Mouse (Mus musculus): ENCODE data around the gene Hhipl1. TPM values are rescaled to one million over a fixed set of nuclear protein-coding genes. Genes with fewer than 3 reads are reported as not detected.

Hhipl1 gene
- polyA plus RNA-seq (2015; fragmentation: Nextera tagmentation; extraction: Ambion mirVana) = 0.44 and 0.69 TPM in 2 replicates

GRCm38 (mm10) chr12:108305812-108306794 lies at the start of gene Hhipl1:
Gene Hhipl1 (plus strand): TSS chr12:108306270.
- Histone ChIP-seq H3K4me1 (peaks cover 7% of the 10 kb centered on the region), H3K36me3 (no peaks in the 10 kb centered on the region), H3K9me3 (no peaks in the 10 kb centered on the region), H3K4me3 (peak within 1 kb of the TSS; percentile 61), H3K4me2 (peak within 1 kb of the TSS; percentile 98), H3K27ac (no peak within 1 kb of the TSS), H3K9ac (peak within 1 kb of the TSS; percentile 82), H3K27me3 (peaks cover 54% of the 10 kb centered on the region)
- WGBS = 4% methylated on average over 67 of the region's 67 CpGs
- ATAC-seq (ENCODE audit: insufficient number of reproducible peaks, insufficient read depth, low FRiP score, low TSS enrichment, low read depth) = 0 out of 2 replicates have a peak, but pooled peaks have one; percentile 18

GRCm38 (mm10) chr12:108256734-108257133 lies 49.3 kb upstream of the Hhipl1 start:
- Histone ChIP-seq H3K27me3 (no peaks in the 10 kb centered on the region), H3K36me3 (no peaks in the 10 kb centered on the region), H3K4me1 (peaks cover 61% of the 10 kb centered on the region), H3K27ac (no peak overlapping the region), H3K4me3 (no peak overlapping the region), H3K4me2 (no peak overlapping the region), H3K9ac (no peak overlapping the region), H3K9me3 (no peaks in the 10 kb centered on the region)
- no peak for ATAC-seq (ENCODE audit: insufficient number of reproducible peaks, insufficient read depth, low FRiP score, low TSS enrichment, low read depth)
- WGBS = 62% methylated on average over 10 of the region's 10 CpGs

GRCm38 (mm10) chr12:108259322-108260049 lies 46.6 kb upstream of the Hhipl1 start:
- H3K27ac ChIP-seq = no peak overlapping the region; the same call in 1 of the 2 replicates
- ATAC-seq (ENCODE audit: insufficient number of reproducible peaks, insufficient read depth, low FRiP score, low TSS enrichment, low read depth) = no peak
- no peaks in the 10 kb centered on the region for H3K27me3 ChIP-seq
- H3K4me2 ChIP-seq = no peak overlapping the region
- no peaks in the 10 kb centered on the region for H3K9me3 ChIP-seq
- no peak overlapping the region for H3K4me3 ChIP-seq
- peaks cover 52% of the 10 kb centered on the region for H3K4me1 ChIP-seq
- no peaks in the 10 kb centered on the region for H3K36me3 ChIP-seq
- no peak overlapping the region for H3K9ac ChIP-seq
- 87% methylated on average over 24 of the region's 24 CpGs for WGBS

- H3K4me3 ChIP-seq = no peak overlapping the region
- H3K36me3 ChIP-seq = no peaks in the 10 kb centered on the region
- peaks cover 59% of the 10 kb centered on the region for H3K4me1 ChIP-seq
- H3K4me2 ChIP-seq = no peak overlapping the region
- no peak overlapping the region for H3K9ac ChIP-seq
- H3K27ac ChIP-seq = no peak overlapping the region
- ATAC-seq (ENCODE audit: insufficient number of reproducible peaks, insufficient read depth, low FRiP score, low TSS enrichment, low read depth) = no peak
- H3K27me3 ChIP-seq = no peaks in the 10 kb centered on the region
- no peaks in the 10 kb centered on the region for H3K9me3 ChIP-seq
- WGBS = 80% methylated on average over 12 of the region's 12 CpGs
Observed at GRCm38 (mm10) chr12:108260950-108261349, 45.1 kb upstream of the Hhipl1 start.

GRCm38 (mm10) chr12:108264918-108265317 lies 41.2 kb upstream of the Hhipl1 start:
- H3K36me3 ChIP-seq = 0 out of 2 replicates have a peak, but pooled peaks cover 3% of the 10 kb centered on the region
- no peak for ATAC-seq (ENCODE audit: insufficient number of reproducible peaks, insufficient read depth, low FRiP score, low TSS enrichment, low read depth)
- no peaks in the 10 kb centered on the region for H3K9me3 ChIP-seq
- no peak overlapping the region for H3K27ac ChIP-seq
- H3K4me3 ChIP-seq = no peak overlapping the region
- peaks cover 61% of the 10 kb centered on the region for H3K4me1 ChIP-seq
- no peak overlapping the region for H3K4me2 ChIP-seq
- no peaks in the 10 kb centered on the region for H3K27me3 ChIP-seq
- no peak overlapping the region for H3K9ac ChIP-seq
- 64% methylated on average over 7 of the region's 7 CpGs for WGBS

- 0 out of 2 replicates have a peak, but pooled peaks have one; percentile 26 for ATAC-seq (ENCODE audit: insufficient number of reproducible peaks, insufficient read depth, low FRiP score, low TSS enrichment, low read depth)
- H3K9ac ChIP-seq = peak overlapping the region; percentile 62
- H3K4me1 ChIP-seq = peaks cover 70% of the 10 kb centered on the region
- H3K36me3 ChIP-seq = 0 out of 2 replicates have a peak, but pooled peaks cover 3% of the 10 kb centered on the region
- H3K4me2 ChIP-seq = peak overlapping the region; percentile 45
- 21% methylated on average over 27 of the region's 27 CpGs for WGBS
- no peaks in the 10 kb centered on the region for H3K9me3 ChIP-seq
- H3K27me3 ChIP-seq = no peaks in the 10 kb centered on the region
- H3K4me3 ChIP-seq = 0 out of 2 replicates have a peak overlapping the region, but pooled peaks have one; percentile 1
- H3K27ac ChIP-seq = peak overlapping the region; percentile 39; the same call in 1 of the 2 replicates
Observed at GRCm38 (mm10) chr12:108265831-108266619, 40.0 kb upstream of the Hhipl1 start.

- WGBS = 76% methylated on average over 7 of the region's 7 CpGs
- no peak overlapping the region for H3K4me3 ChIP-seq
- H3K4me2 ChIP-seq = no peak overlapping the region
- H3K27me3 ChIP-seq = no peaks in the 10 kb centered on the region
- no peaks in the 10 kb centered on the region for H3K9me3 ChIP-seq
- peak overlapping the region; percentile 16; the same call in 1 of the 2 replicates for H3K27ac ChIP-seq
- H3K36me3 ChIP-seq = 0 out of 2 replicates have a peak, but pooled peaks cover 7% of the 10 kb centered on the region
- no peak for ATAC-seq (ENCODE audit: insufficient number of reproducible peaks, insufficient read depth, low FRiP score, low TSS enrichment, low read depth)
- no peak overlapping the region for H3K9ac ChIP-seq
- peaks cover 79% of the 10 kb centered on the region for H3K4me1 ChIP-seq
Observed at GRCm38 (mm10) chr12:108267653-108268052, 38.4 kb upstream of the Hhipl1 start.

- H3K36me3 ChIP-seq = 0 out of 2 replicates have a peak, but pooled peaks cover 7% of the 10 kb centered on the region
- no peak for ATAC-seq (ENCODE audit: insufficient number of reproducible peaks, insufficient read depth, low FRiP score, low TSS enrichment, low read depth)
- H3K9ac ChIP-seq = no peak overlapping the region
- H3K27ac ChIP-seq = no peak overlapping the region
- H3K4me2 ChIP-seq = no peak overlapping the region
- H3K4me1 ChIP-seq = peaks cover 83% of the 10 kb centered on the region
- H3K9me3 ChIP-seq = no peaks in the 10 kb centered on the region
- no peaks in the 10 kb centered on the region for H3K27me3 ChIP-seq
- no peak overlapping the region for H3K4me3 ChIP-seq
- 93% methylated on average over 10 of the region's 10 CpGs for WGBS
Observed at GRCm38 (mm10) chr12:108268970-108269369, 37.1 kb upstream of the Hhipl1 start.

GRCm38 (mm10) chr12:108269699-108270098 lies 36.4 kb upstream of the Hhipl1 start:
- H3K27ac ChIP-seq = no peak overlapping the region
- WGBS = 64% methylated on average over 5 of the region's 5 CpGs
- no peak for ATAC-seq (ENCODE audit: insufficient number of reproducible peaks, insufficient read depth, low FRiP score, low TSS enrichment, low read depth)
- peaks cover 83% of the 10 kb centered on the region for H3K4me1 ChIP-seq
- H3K9ac ChIP-seq = no peak overlapping the region
- H3K9me3 ChIP-seq = no peaks in the 10 kb centered on the region
- no peak overlapping the region for H3K4me3 ChIP-seq
- H3K4me2 ChIP-seq = no peak overlapping the region
- H3K36me3 ChIP-seq = 0 out of 2 replicates have a peak, but pooled peaks cover 7% of the 10 kb centered on the region
- H3K27me3 ChIP-seq = no peaks in the 10 kb centered on the region

- H3K27ac ChIP-seq = no peak overlapping the region
- H3K9ac ChIP-seq = no peak overlapping the region
- H3K4me2 ChIP-seq = no peak overlapping the region
Observed at GRCm38 (mm10) chr12:108270240-108270919, 35.7 kb upstream of the Hhipl1 start.

More at GRCm38 (mm10) chr12:108270240-108270919, 35.7 kb upstream of the Hhipl1 start:
- Histone ChIP-seq H3K9me3 (no peaks in the 10 kb centered on the region), H3K27me3 (no peaks in the 10 kb centered on the region), H3K4me1 (peaks cover 78% of the 10 kb centered on the region), H3K36me3 (0 out of 2 replicates have a peak, but pooled peaks cover 7% of the 10 kb centered on the region), H3K4me3 (no peak overlapping the region)
- WGBS = 69% methylated on average over 13 of the region's 13 CpGs
- ATAC-seq (ENCODE audit: insufficient number of reproducible peaks, insufficient read depth, low FRiP score, low TSS enrichment, low read depth) = no peak

All from embryonic facial prominence, embryonic 13.5 days (tissue).